Mouse (Mus musculus) ES-E14 (cell line): Measurements from ENCODE around the gene Dpysl5. TPM values are rescaled to one million over a fixed set of nuclear protein-coding genes. Genes with fewer than 3 reads are reported as not detected.

Source experiments
- DNase-seq: peaks from one replicate; pipeline ENCODE4 v3.0.0-alpha.2; 2013; ENCODE audit warnings: low read depth, low spot score
- H3K27ac ChIP-seq: 2 replicates; pipeline ENCODE4 v1.5.1; 2012; ENCODE audit warnings: low read depth, mild to moderate bottlenecking, low read length, moderate library complexity, mixed read lengths; ENCODE audit not compliant: poor library complexity, insufficient read depth, severe bottlenecking
- H3K36me3 ChIP-seq: 2 replicates; pipeline ENCODE4 v1.6.1; 2012; ENCODE audit warnings: mild to moderate bottlenecking, low read length, moderate library complexity, mixed read lengths; ENCODE audit not compliant: control insufficient read depth, poor library complexity, insufficient read depth, severe bottlenecking
- H3K4me1 ChIP-seq, 2 experiments: fragments of 150-350 bp in 1 of 2; sonication (generic) in 1 of 2; 2 replicates each; pipeline ENCODE4 v1.6.1; 2012; ENCODE audit warnings: low read length in 2 of 2, mild to moderate bottlenecking in 1 of 2, mixed read lengths in 1 of 2; ENCODE audit not compliant: control insufficient read depth in 2 of 2, insufficient read depth in 2 of 2, poor library complexity in 1 of 2
- H3K4me3 ChIP-seq, 2 experiments: fragments of 150-350 bp in 1 of 2; sonication (generic) in 1 of 2; 2 replicates each; pipeline ENCODE4 v1.5.1; 2012; ENCODE audit warnings: low read length in 2 of 2, low read depth in 1 of 2, mild to moderate bottlenecking in 1 of 2, mixed read lengths in 1 of 2; ENCODE audit not compliant: insufficient read depth in 1 of 2, poor library complexity in 1 of 2, severe bottlenecking in 1 of 2
- H3K9ac ChIP-seq: 2 replicates; pipeline ENCODE4 v1.6.1; 2012; ENCODE audit warnings: low read depth, mild to moderate bottlenecking, low read length, mixed read lengths; ENCODE audit not compliant: poor library complexity, insufficient read depth, severe bottlenecking
- H3K9me3 ChIP-seq: fragments of 150-350 bp; sonication (generic); 2 replicates; pipeline ENCODE4 v1.6.1; 2012; ENCODE audit warnings: low read depth, mild to moderate bottlenecking, low read length; ENCODE audit not compliant: control insufficient read depth, insufficient read depth
- CHD2 ChIP-seq: IDR thresholded peaks from 2 replicates; pipeline ENCODE4 v1.6.1; 2014; ENCODE audit warnings: mild to moderate bottlenecking, low read depth, low read length, inconsistent platforms
- HCFC1 ChIP-seq: IDR thresholded peaks from 2 replicates; pipeline ENCODE4 v1.6.1; 2012; ENCODE audit warnings: low read length, inconsistent platforms, borderline replicate concordance; ENCODE audit not compliant: insufficient read depth
- MAFK ChIP-seq: IDR thresholded peaks from 2 replicates; pipeline ENCODE4 v1.6.1; 2014; ENCODE audit warnings: mild to moderate bottlenecking, low read depth, low read length, inconsistent platforms; ENCODE audit not compliant: insufficient read depth
- ZC3H11A ChIP-seq: IDR thresholded peaks from 2 replicates; pipeline ENCODE4 v1.6.1; 2012; ENCODE audit warnings: low read depth, mild to moderate bottlenecking, inconsistent platforms, low read length, borderline replicate concordance
- ZNF384 ChIP-seq: IDR thresholded peaks from 2 replicates; pipeline ENCODE4 v1.6.1; 2012; ENCODE audit warnings: low read depth, low read length, inconsistent platforms
- in situ Hi-C, 2 experiments: fragments of 600-800 bp; cut with MboI; formaldehyde crosslinking; loops; one replicate each; pipeline ENCODE4 v1.15.1; 2025; ENCODE audit warnings: low sequenced_read_pairs in 2 of 2, inconsistent platforms in 1 of 2; ENCODE audit not compliant: unreplicated experiment in 2 of 2
- total RNA-seq: library from RNA; depleted of rRNA; stranded (reverse); fragments of 300-350 nt; gene quantifications from 2 replicates; pipeline ENCODE4 v1.2.3, GENCODE M21; 2012

Gene Dpysl5
- total RNA-seq, 1 experiment = 5.3 TPM

GRCm38 (mm10) chr5:30667215-30667614 lies 44.1 kb upstream of the Dpysl5 start:
- no peak for DNase-seq
- TF ChIP-seq MAFK (no peak), ZNF384 (no peak), CHD2 (no peak), ZC3H11A (no peak), HCFC1 (no peak)
- Histone ChIP-seq H3K9me3 (no peaks in the 10 kb centered on the region), H3K4me3 (peak overlapping the region; percentile 99), H3K36me3 (peaks cover 26% of the 10 kb centered on the region), H3K9ac (peak overlapping the region; percentile 99), H3K4me1 (peaks cover 0 to 9% of the 10 kb centered on the region in 2 experiments; a peak in 2 of 4 replicates), H3K27ac (peak overlapping the region; percentile 82)
- in situ Hi-C loops = no loop called here

GRCm38 (mm10) chr5:30667686-30668085 lies 43.7 kb upstream of the Dpysl5 start:
- TF ChIP-seq HCFC1 = no peak
- TF ChIP-seq CHD2 = no peak
- no peak for TF ChIP-seq MAFK
- TF ChIP-seq ZC3H11A = no peak
- TF ChIP-seq ZNF384 = no peak
- Histone ChIP-seq H3K27ac (no peak overlapping the region), H3K9me3 (no peaks in the 10 kb centered on the region), H3K9ac (peak overlapping the region; percentile 99), H3K4me1 (peaks cover 0 to 9% of the 10 kb centered on the region in 2 experiments; a peak in 2 of 4 replicates), H3K36me3 (peaks cover 30% of the 10 kb centered on the region), H3K4me3 (peak overlapping the region; percentile 99)
- in situ Hi-C loops = no loop called here
- DNase-seq = no peak

- in situ Hi-C loops = no loop called here
- no peak for TF ChIP-seq HCFC1
- TF ChIP-seq ZC3H11A = no peak
- no peak for TF ChIP-seq MAFK
- TF ChIP-seq ZNF384 = no peak
- no peak for TF ChIP-seq CHD2
- H3K9me3 ChIP-seq = no peaks in the 10 kb centered on the region
- no peak for DNase-seq
- H3K36me3 ChIP-seq = peaks cover 41% of the 10 kb centered on the region
- peak overlapping the region; percentile 99 for H3K4me3 ChIP-seq
- H3K4me1 ChIP-seq = peaks cover 0 to 11% of the 10 kb centered on the region in 2 experiments; a peak in 2 of 4 replicates
- H3K27ac ChIP-seq = no peak overlapping the region
- H3K9ac ChIP-seq = peak overlapping the region; percentile 23; the same call in 1 of the 2 replicates
Measured at GRCm38 (mm10) chr5:30668637-30669495, 42.5 kb upstream of the Dpysl5 start.

GRCm38 (mm10) chr5:30669496-30669830 lies 41.9 kb upstream of the Dpysl5 start:
- Histone ChIP-seq H3K9me3 (no peaks in the 10 kb centered on the region), H3K9ac (no peak overlapping the region), H3K36me3 (peaks cover 43% of the 10 kb centered on the region), H3K27ac (no peak overlapping the region), H3K4me1 (peaks cover 0 to 11% of the 10 kb centered on the region in 2 experiments; a peak in 2 of 4 replicates), H3K4me3 (0 out of 4 replicates have a peak overlapping the region, but pooled peaks of 1 of the 2 experiments have one; percentile 1)
- in situ Hi-C loops = no loop called here
- no peak for DNase-seq
- TF ChIP-seq MAFK = no peak
- TF ChIP-seq HCFC1 = no peak
- no peak for TF ChIP-seq CHD2
- no peak for TF ChIP-seq ZNF384
- no peak for TF ChIP-seq ZC3H11A
